Mouse (Mus musculus) spleen, adult 2 months (tissue): ENCODE data around the gene Iscu. TPM values are rescaled to one million over a fixed set of nuclear protein-coding genes. Genes with fewer than 3 reads are reported as not detected.
"Not testable (repeated sequence)": the region's sequence is repeated elsewhere in the genome, so short reads cannot be mapped to it uniquely, and the experiment has no call there.

Experiments
- DNase-seq, 2 experiments: peaks; one replicate each; pipeline versions ENCODE4 v3.0.0 to v3.0.0-alpha.2; 2012 to 2021; ENCODE audit warnings: low spot score in 2 of 2, low read depth in 1 of 2
- H3K27ac ChIP-seq: fragments of 200-500 bp; 2 replicates; pipeline ENCODE4 v1.5.1; 2012; ENCODE audit warnings: low read length, inconsistent platforms; ENCODE audit not compliant: insufficient read depth
- H3K27me3 ChIP-seq: fragments of 200-500 bp; 2 replicates; pipeline ENCODE4 v1.6.1; 2012; ENCODE audit warnings: mild to moderate bottlenecking, moderate library complexity, low read length, inconsistent platforms; ENCODE audit not compliant: control insufficient read depth, insufficient read depth
- H3K36me3 ChIP-seq: fragments of 200-500 bp; 2 replicates; pipeline ENCODE4 v1.6.1; 2012; ENCODE audit warnings: mild to moderate bottlenecking, low read length, inconsistent platforms; ENCODE audit not compliant: control insufficient read depth, insufficient read depth
- H3K4me1 ChIP-seq: fragments of 200-500 bp; 2 replicates; pipeline ENCODE4 v1.6.1; 2011; ENCODE audit warnings: inconsistent platforms; ENCODE audit not compliant: control insufficient read depth, insufficient read depth, insufficient read length
- H3K4me3 ChIP-seq: fragments of 200-500 bp; 2 replicates; pipeline ENCODE4 v1.5.1; 2011; ENCODE audit warnings: mild to moderate bottlenecking, inconsistent platforms; ENCODE audit not compliant: insufficient read depth, insufficient read length; ENCODE audit errors: extremely low read depth
- CTCF ChIP-seq: fragments of 200-500 bp; IDR thresholded peaks from 2 replicates; pipeline ENCODE4 v1.5.1; 2011; ENCODE audit warnings: mild to moderate bottlenecking, inconsistent platforms; ENCODE audit not compliant: insufficient read depth, insufficient read length, insufficient replicate concordance; ENCODE audit errors: extremely low read depth
- POLR2A ChIP-seq: fragments of 200-500 bp; IDR thresholded peaks from 2 replicates; pipeline ENCODE4 v1.6.1; 2011; ENCODE audit warnings: low read depth, low read length, inconsistent platforms
- WGBS: fragments of 180-500 bp; shearing (Covaris S2); methylation state at CpG from one replicate; pipeline ENCODE4 v1.1.7; 2018; 5-methylcytosine and 5-hydroxymethylcytosine counted together
- polyA plus RNA-seq: library from polyadenylated mRNA; depleted of rRNA; stranded (reverse); fragments of >200 nt; gene quantifications from 2 replicates; pipeline ENCODE4 v1.2.3, GENCODE M21; 2012

Gene Iscu
- polyA plus RNA-seq, 1 experiment, result 79.7 TPM

DNA sequence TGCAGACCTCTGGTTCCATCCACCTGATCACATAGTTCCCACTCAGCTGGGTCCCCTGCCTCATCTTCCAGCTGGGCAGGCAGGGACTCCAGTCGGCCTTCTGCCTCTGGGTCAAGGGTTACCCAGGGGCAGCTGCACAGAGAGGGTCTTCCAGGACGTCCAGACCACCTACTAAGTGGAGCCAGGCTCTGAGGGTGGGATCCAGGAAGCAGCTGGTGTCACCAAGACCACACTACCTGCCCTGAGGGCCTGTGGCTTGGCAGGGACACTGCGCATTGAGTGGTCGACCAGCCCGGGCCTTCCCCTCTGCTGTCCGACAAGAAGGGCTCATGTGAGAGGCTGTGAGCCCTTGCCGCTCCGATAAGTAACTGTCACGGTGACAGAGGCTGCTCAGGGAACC, 35.2 kb downstream of the Iscu start:
- H3K4me3 ChIP-seq, result no peak overlapping the region
- no peak for TF ChIP-seq POLR2A
- WGBS, result 44% methylated on average over 9 of the region's 9 CpGs
- H3K27me3 ChIP-seq, result 0 out of 2 replicates have a peak, but pooled peaks cover 2% of the 10 kb centered on the region
- H3K27ac ChIP-seq, result no peak overlapping the region
- DNase-seq, result no peak
- H3K4me1 ChIP-seq, result peaks cover under 1% of the 10 kb centered on the region; the same call in 1 of the 2 replicates
- H3K36me3 ChIP-seq, result no peaks in the 10 kb centered on the region

- H3K4me1 ChIP-seq, result peaks cover 3% of the 10 kb centered on the region; the same call in 1 of the 2 replicates
- no peak overlapping the region for H3K4me3 ChIP-seq
- WGBS, result 40% methylated on average over 2 of the region's 2 CpGs
- H3K27ac ChIP-seq, result no peak overlapping the region
- no peaks in the 10 kb centered on the region for H3K36me3 ChIP-seq
- DNase-seq, result no peak
- TF ChIP-seq POLR2A, result no peak
- TF ChIP-seq CTCF, result no peak
- 0 out of 2 replicates have a peak, but pooled peaks cover 2% of the 10 kb centered on the region for H3K27me3 ChIP-seq
These were observed 35.6 kb downstream of the Iscu start for GRCm38 (mm10) chr5:113808177-113808576.

DNA sequence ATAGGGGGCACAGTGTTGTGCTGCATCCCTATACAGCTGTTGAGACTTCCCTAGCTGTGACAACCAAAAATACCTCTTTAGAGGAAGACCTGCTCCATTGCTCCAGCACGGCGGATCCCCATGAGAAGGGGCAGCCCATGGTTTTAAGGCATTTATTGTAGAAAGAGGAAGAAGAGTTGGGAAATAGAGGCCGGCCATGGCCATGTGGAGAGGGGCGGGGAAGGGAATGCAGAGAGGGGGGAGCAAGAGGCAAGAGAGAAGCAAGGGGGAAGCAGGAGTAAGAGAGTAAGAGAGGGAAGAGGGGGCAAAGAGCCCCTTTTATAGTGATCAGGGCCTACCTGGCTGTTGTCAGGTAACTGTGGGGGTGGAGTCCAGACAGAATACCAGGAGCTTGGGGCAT, 37.6 kb downstream of the Iscu start:
- 0 out of 2 replicates have a peak, but pooled peaks cover 2% of the 10 kb centered on the region for H3K27me3 ChIP-seq
- H3K27ac ChIP-seq, result no peak overlapping the region
- peaks cover 8% of the 10 kb centered on the region; the same call in 1 of the 2 replicates for H3K4me1 ChIP-seq
- H3K4me3 ChIP-seq, result no peak overlapping the region
- H3K36me3 ChIP-seq, result no peaks in the 10 kb centered on the region
- WGBS, result 79% methylated on average over 4 of the region's 4 CpGs
- TF ChIP-seq POLR2A (no peak), CTCF (no peak)
- DNase-seq, result no peak

DNA sequence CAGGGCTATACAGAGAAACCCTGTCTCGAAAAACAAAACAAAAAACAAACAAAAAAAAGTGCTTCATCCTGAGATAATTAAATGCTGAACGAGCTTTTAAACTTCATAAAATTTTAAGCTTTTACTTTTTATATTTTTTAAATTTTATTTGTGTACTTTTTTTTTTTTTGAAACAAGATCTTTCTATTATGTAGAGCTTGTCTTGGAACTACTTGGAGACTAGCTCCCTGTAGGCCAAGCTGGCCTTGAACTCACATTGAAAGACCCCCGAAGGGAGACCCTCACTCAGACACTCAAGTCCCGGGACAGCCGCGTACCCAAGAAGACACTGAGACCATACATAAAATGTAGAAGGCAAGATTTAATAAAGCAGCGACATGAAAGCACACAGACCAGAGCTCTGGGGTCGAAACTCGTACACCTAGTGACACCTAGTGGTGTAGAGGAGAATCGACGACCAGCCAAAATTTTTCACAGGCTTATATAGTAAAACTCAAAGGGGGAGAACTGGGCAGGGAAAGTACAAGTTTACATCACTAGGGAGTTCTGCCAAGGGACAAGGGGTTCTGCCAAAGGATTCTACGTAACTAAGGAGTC, 39.4 kb downstream of the Iscu start:
- H3K4me1 ChIP-seq, H3K36me3 ChIP-seq, H3K4me3 ChIP-seq, DNase-seq, H3K27me3 ChIP-seq, H3K27ac ChIP-seq: not testable (repeated sequence)
- 21% methylated on average over 11 of the region's 12 CpGs for WGBS

DNA sequence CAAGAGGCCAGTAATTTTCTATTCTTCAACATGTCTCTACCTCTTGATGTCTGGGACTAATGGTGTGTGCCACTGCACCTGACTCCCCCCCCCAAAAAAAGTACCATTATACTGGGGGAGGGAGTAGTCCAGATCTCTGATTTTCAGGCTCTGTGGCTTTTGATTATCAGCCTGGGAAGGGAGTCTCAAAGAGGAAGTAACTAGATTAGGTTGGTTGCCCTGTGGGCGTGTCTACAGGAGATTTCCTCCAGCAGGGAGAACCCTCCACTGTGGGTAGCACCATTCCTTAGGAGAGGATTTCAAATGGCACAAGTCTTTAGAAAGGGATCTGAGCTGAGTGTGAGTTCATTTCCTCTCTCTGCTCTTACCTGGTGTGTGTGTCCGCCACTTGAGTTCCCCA, 40.1 kb downstream of the Iscu start:
- Histone ChIP-seq H3K4me3 (no peak overlapping the region), H3K27me3 (no peaks in the 10 kb centered on the region), H3K27ac (no peak overlapping the region), H3K36me3 (no peaks in the 10 kb centered on the region), H3K4me1 (peaks cover 8% of the 10 kb centered on the region; the same call in 1 of the 2 replicates)
- WGBS, result 62% methylated on average over 2 of the region's 2 CpGs
- no peak for DNase-seq
- TF ChIP-seq CTCF, result no peak
- no peak for TF ChIP-seq POLR2A

DNA sequence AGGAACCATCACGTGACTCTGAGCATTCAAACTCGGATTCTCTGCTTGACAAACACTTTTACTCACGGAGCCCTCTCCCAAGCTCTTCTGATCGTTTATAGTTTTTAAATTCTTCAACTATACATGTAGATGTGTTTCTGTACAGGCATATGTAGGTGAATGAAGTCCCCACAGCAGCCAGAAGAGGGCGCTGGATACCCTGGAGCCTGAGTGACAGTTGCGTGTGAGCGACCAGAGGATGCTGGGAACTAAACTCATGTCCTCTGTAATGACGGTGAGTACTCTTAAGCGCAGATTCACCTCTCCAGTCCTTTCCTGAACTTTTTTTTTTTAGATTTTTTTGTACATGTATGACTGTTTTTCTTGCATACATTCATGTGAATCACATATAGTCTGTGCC, 41.1 kb downstream of the Iscu start:
- no peak overlapping the region for H3K27ac ChIP-seq
- 41% methylated on average over 9 of the region's 9 CpGs for WGBS
- no peaks in the 10 kb centered on the region for H3K27me3 ChIP-seq
- TF ChIP-seq POLR2A (no peak), CTCF (peak; percentile 32; the same call in 1 of the 2 replicates)
- H3K4me3 ChIP-seq, result no peak overlapping the region
- H3K36me3 ChIP-seq, result peaks cover 5% of the 10 kb centered on the region
- peaks cover 8% of the 10 kb centered on the region; the same call in 1 of the 2 replicates for H3K4me1 ChIP-seq
- DNase-seq, result peak in 1 of 2 experiments; percentile 36

- Histone ChIP-seq H3K4me3 (peak overlapping the region; percentile 25; the same call in 1 of the 2 replicates), H3K36me3 (peaks cover 11% of the 10 kb centered on the region), H3K27ac (no peak overlapping the region), H3K27me3 (no peaks in the 10 kb centered on the region), H3K4me1 (peaks cover 8% of the 10 kb centered on the region; the same call in 1 of the 2 replicates)
- no peak for DNase-seq
- no peak for TF ChIP-seq CTCF
- no peak for TF ChIP-seq POLR2A
- 27% methylated on average over 27 of the region's 27 CpGs for WGBS
These were observed 41.8 kb downstream of the Iscu start for GRCm38 (mm10) chr5:113814111-113815040.
